Mouse (Mus musculus) testis, postnatal 14 days (tissue): ENCODE results near the gene Slc25a45.
"Not testable (repeated sequence)": the region's sequence is repeated elsewhere in the genome, so short reads cannot be mapped to it uniquely, and the experiment has no call there.

ENCODE experiments used
- DNase-seq: peaks from one replicate; pipeline ENCODE4 v3.0.0; 2021; ENCODE audit warnings: low spot score

The Slc25a45 gene

GRCm38 (mm10) chr19:5856604-5857003, 21.0 kb upstream of the Slc25a45 start:
- DNase-seq = no peak

- DNase-seq = no peak
These were observed 15.1 kb upstream of the Slc25a45 start for GRCm38 (mm10) chr19:5862335-5863085.

- no peak for DNase-seq
These were observed 13.8 kb upstream of the Slc25a45 start for GRCm38 (mm10) chr19:5863776-5864175.

GRCm38 (mm10) chr19:5864710-5865398, 12.8 kb upstream of the Slc25a45 start:
- no peak for DNase-seq

GRCm38 (mm10) chr19:5868096-5868495, 9.5 kb upstream of the Slc25a45 start:
- no peak for DNase-seq

GRCm38 (mm10) chr19:5871273-5871672, 6.3 kb upstream of the Slc25a45 start:
- no peak for DNase-seq

GRCm38 (mm10) chr19:5871683-5872082, 5.9 kb upstream of the Slc25a45 start:
- DNase-seq = no peak

- no peak for DNase-seq
These were observed 5.1 kb upstream of the Slc25a45 start for GRCm38 (mm10) chr19:5872528-5872927.

GRCm38 (mm10) chr19:5872931-5873556, 4.6 kb upstream of the Slc25a45 start:
- DNase-seq = no peak

GRCm38 (mm10) chr19:5874391-5874968, 3.1 kb upstream of the Slc25a45 start:
- DNase-seq = no peak

GRCm38 (mm10) chr19:5874969-5875480, 2.6 kb upstream of the Slc25a45 start, which contains the start of gene Frmd8:
Frmd8 (minus strand) TSS chr19:5875274.
- DNase-seq = peak; percentile 91

- peak; percentile 82 for DNase-seq
These were observed 734 bp downstream of the Slc25a45 start for GRCm38 (mm10) chr19:5878362-5878722.

GRCm38 (mm10) chr19:5878916-5879315, 1.3 kb downstream of the Slc25a45 start:
- peak; percentile 75 for DNase-seq

GRCm38 (mm10) chr19:5879735-5880134, 2.1 kb downstream of the Slc25a45 start:
- no peak for DNase-seq

GRCm38 (mm10) chr19:5881155-5881554, 3.5 kb downstream of the Slc25a45 start:
- DNase-seq = no peak

- not testable (repeated sequence) for DNase-seq
These were observed 4.5 kb downstream of the Slc25a45 start for GRCm38 (mm10) chr19:5882079-5882478.

GRCm38 (mm10) chr19:5883935-5884334, 6.3 kb downstream of the Slc25a45 start:
- DNase-seq = peak; percentile 80

GRCm38 (mm10) chr19:5885838-5886237, 8.2 kb downstream of the Slc25a45 start:
- no peak for DNase-seq

- no peak for DNase-seq
These were observed 9.7 kb downstream of the Slc25a45 start for GRCm38 (mm10) chr19:5887234-5887815.

GRCm38 (mm10) chr19:5889211-5889610, 11.6 kb downstream of the Slc25a45 start:
- no peak for DNase-seq

- DNase-seq = no peak
These were observed 14.1 kb downstream of the Slc25a45 start for GRCm38 (mm10) chr19:5891521-5892258.
